Mouse (Mus musculus): ENCODE measurements around the gene Atxn1.

GRCm38 (mm10) chr13:45508495-45508894 is 456.3 kb downstream of the Atxn1 start:
- TF ChIP-seq GATA1 (IDR thresholded peaks at IDR 0.05; ENCODE audit: borderline replicate concordance, low read length) (no peak), FLI1 (IDR thresholded peaks at IDR 0.05; ENCODE audit: low read length) (no peak)
